Mouse (Mus musculus) C2C12 (cell line): ENCODE measurements at regions not wholly inside any gene's neighbourhood (a gene's known extent, or its start where the extent isn't known, plus 50 kb on each side); places are given as distances from the start of the nearest gene placed in this dataset.

Experiments
- CTCF ChIP-seq: IDR thresholded peaks from one replicate; pipeline ENCODE4 v1.5.1; 2011; ENCODE audit not compliant: control insufficient read depth, insufficient read depth, insufficient read length
- MAX ChIP-seq: IDR thresholded peaks from one replicate; pipeline ENCODE4 v1.6.1; 2011; ENCODE audit warnings: mild to moderate bottlenecking, control low read depth
- MYOD1 ChIP-seq: IDR thresholded peaks from one replicate; pipeline ENCODE4 v1.6.1; 2011; ENCODE audit warnings: low read depth; ENCODE audit not compliant: control insufficient read depth, insufficient read length
- USF1 ChIP-seq: IDR thresholded peaks from one replicate; pipeline ENCODE4 v1.6.1; 2011; ENCODE audit warnings: low read depth, mild to moderate bottlenecking, control low read depth, moderate library complexity

GRCm38 (mm10) chr1:152305461-152305860, 81.0 kb downstream of the Tsen15 start:
- TF ChIP-seq CTCF = no peak
- TF ChIP-seq MAX = no peak
- no peak for TF ChIP-seq MYOD1
- TF ChIP-seq USF1 = peak; percentile 33
